Mouse (Mus musculus) midbrain, embryonic 14.5 days (tissue): ENCODE results near the gene Kansl1. TPM values are rescaled to one million over a fixed set of nuclear protein-coding genes. Genes with fewer than 3 reads are reported as not detected.

Experiments used
- ATAC-seq: fragments of 200-750 bp; cut with Nextera tagmentation; 2 replicates; pipeline ENCODE4 v1.8.0; 2017; ENCODE audit warnings: moderate number of reproducible peaks, moderate library complexity; ENCODE audit not compliant: low FRiP score, low TSS enrichment
- DNase-seq: peaks from one replicate; pipeline ENCODE4 v3.0.0-alpha.2; 2015
- H3K27ac ChIP-seq: fragments of 300-500 bp; sonication (generic); replicated peaks from 2 replicates; pipeline ENCODE4 v1.5.1; 2014; ENCODE audit warnings: mild to moderate bottlenecking, low read depth, low read length, moderate library complexity
- H3K27me3 ChIP-seq: fragments of 300-500 bp; sonication (generic); 2 replicates; pipeline ENCODE4 v1.6.1; 2014; ENCODE audit warnings: low read length, control low read depth, mixed read lengths; ENCODE audit not compliant: control insufficient read depth, insufficient read depth
- H3K36me3 ChIP-seq: fragments of 300-500 bp; sonication (generic); 2 replicates; pipeline ENCODE4 v1.6.1; 2014; ENCODE audit warnings: low read length, control low read depth; ENCODE audit not compliant: control insufficient read depth, insufficient read depth
- H3K4me1 ChIP-seq: fragments of 300-500 bp; sonication (generic); 2 replicates; pipeline ENCODE4 v1.6.1; 2014; ENCODE audit warnings: mild to moderate bottlenecking, antibody characterized with exemption, low read length, control low read depth; ENCODE audit not compliant: control insufficient read depth, insufficient read depth
- H3K4me2 ChIP-seq: fragments of 300-500 bp; sonication (generic); 2 replicates; pipeline ENCODE4 v1.6.1; 2014; ENCODE audit warnings: mild to moderate bottlenecking, low read length, moderate library complexity
- H3K4me3 ChIP-seq: fragments of 300-500 bp; sonication (generic); replicated peaks from 2 replicates; pipeline ENCODE4 v1.5.1; 2014; ENCODE audit warnings: low read depth, low read length
- H3K9ac ChIP-seq: fragments of 300-500 bp; sonication (generic); replicated peaks from 2 replicates; pipeline ENCODE4 v1.6.1; 2014; ENCODE audit warnings: mild to moderate bottlenecking, low read length, moderate library complexity
- H3K9me3 ChIP-seq: fragments of 300-500 bp; sonication (generic); 2 replicates; pipeline ENCODE4 v1.6.1; 2016; ENCODE audit warnings: low read length, control low read depth, mixed read lengths; ENCODE audit not compliant: control insufficient read depth
- WGBS: fragments of 180-500 bp; shearing (Covaris S2); extraction: QIAGEN DNeasy Blood & Tissue Kit; methylation state at CpG from one replicate; pipeline ENCODE4 v1.1.7; 2014; 5-methylcytosine and 5-hydroxymethylcytosine counted together
- polyA plus RNA-seq: library from polyadenylated mRNA; unstranded; fragments of >200 nt; fragmentation: Nextera tagmentation; extraction: Ambion mirVana; gene quantifications from 2 replicates; pipeline ENCODE4 v1.2.1, GENCODE M21; 2014

The Kansl1 gene
- polyA plus RNA-seq, 1 experiment from 2014 or later: 39.2 TPM

- H3K9me3 ChIP-seq: no peaks in the 10 kb centered on the region
- ATAC-seq (peak; percentile 92), DNase-seq (peak; percentile 97)
- H3K9ac ChIP-seq: peak overlapping the region; percentile 98
- H3K27me3 ChIP-seq: no peaks in the 10 kb centered on the region
- peak overlapping the region; percentile 81 for H3K4me3 ChIP-seq
- H3K27ac ChIP-seq: peak overlapping the region; percentile 100
- H3K36me3 ChIP-seq: no peaks in the 10 kb centered on the region
- peak overlapping the region; percentile 82 for H3K4me2 ChIP-seq
- peaks cover 24% of the 10 kb centered on the region for H3K4me1 ChIP-seq
- under 1% methylated on average over 55 of the region's 82 CpGs for WGBS
These were observed 26.1 kb downstream of the Kansl1 start for GRCm38 (mm10) chr11:104442333-104443136.

GRCm38 (mm10) chr11:104441475-104442332 is 27.0 kb downstream of the Kansl1 start:
- Histone ChIP-seq H3K4me2 (peak overlapping the region; percentile 82), H3K27me3 (no peaks in the 10 kb centered on the region), H3K4me1 (peaks cover 24% of the 10 kb centered on the region), H3K4me3 (peak overlapping the region; percentile 81), H3K27ac (peak overlapping the region; percentile 100), H3K36me3 (no peaks in the 10 kb centered on the region), H3K9ac (peak overlapping the region; percentile 98), H3K9me3 (no peaks in the 10 kb centered on the region)
- DNase-seq (peak; percentile 89), ATAC-seq (peak; percentile 62)
- under 1% methylated on average over 61 of the region's 92 CpGs for WGBS

DNA sequence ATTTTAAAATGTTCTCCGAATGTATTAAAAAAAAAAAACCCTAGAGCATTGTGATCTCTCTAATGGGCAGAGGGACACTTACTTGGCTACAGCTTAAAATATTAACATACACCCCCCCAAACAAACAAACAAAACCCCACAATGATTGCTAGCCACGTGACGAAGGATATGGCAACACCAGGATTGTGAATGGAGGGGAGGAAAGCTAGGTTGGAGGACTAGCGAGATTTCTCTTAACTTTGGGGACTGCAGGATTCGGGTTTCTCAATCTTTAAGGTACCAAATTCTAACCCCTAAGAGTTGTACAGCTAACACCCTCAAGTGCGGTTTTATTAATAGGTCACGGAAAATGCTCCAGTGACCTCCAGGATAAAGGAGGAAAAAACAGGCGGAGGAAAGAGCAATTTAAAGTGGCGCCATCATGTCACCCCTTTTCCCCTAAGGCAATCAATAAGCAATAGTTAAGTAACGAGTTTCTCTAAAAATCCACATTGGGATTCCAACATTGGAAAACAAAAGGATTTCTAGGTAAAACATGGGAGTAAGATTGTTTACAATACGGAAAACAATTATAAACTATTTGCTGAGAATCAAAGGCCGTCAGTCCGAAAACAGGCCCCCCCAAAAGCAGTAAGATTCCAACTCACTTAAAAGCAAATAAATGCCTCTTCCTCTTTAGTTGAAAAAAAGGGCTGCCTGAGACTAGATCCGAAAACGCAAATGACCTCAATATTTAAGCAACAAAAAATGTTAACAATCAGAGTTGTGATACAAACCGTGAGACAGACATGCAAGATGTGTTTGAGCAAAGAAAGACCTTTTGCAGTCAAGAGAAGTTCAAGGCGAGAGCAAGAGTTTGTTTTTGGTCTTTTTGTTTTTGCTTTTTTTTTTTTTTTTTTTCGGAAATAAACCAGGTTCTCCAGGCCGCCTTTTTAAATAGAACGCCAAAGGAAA is 27.9 kb downstream of the Kansl1 start:
- under 1% methylated on average over 20 of the region's 20 CpGs for WGBS
- H3K36me3 ChIP-seq: no peaks in the 10 kb centered on the region
- no peak for ATAC-seq
- H3K4me3 ChIP-seq: peak overlapping the region; percentile 81
- H3K9ac ChIP-seq: peak overlapping the region; percentile 98
- no peaks in the 10 kb centered on the region for H3K27me3 ChIP-seq
- peak; percentile 53 for DNase-seq
- H3K4me2 ChIP-seq: peak overlapping the region; percentile 82
- peaks cover 24% of the 10 kb centered on the region for H3K4me1 ChIP-seq
- no peaks in the 10 kb centered on the region for H3K9me3 ChIP-seq
- H3K27ac ChIP-seq: peak overlapping the region; percentile 100

DNA sequence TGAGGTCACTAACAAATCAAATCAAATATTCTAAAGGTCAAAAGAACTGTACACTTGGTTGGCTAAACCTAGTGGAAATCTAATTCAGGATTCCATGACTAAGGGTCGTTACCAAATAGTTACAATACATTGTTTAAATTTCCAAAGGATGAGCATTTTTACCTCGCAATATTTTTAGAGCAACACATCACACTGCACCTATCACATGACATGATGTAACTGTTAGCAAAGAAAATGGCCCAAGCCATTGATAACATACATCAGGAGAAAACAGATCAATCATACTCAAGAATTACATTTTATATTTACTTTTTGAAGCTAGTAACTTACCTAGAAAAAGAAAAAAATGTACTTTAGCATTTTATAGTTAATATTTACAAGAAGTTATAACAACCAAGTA is 29.0 kb downstream of the Kansl1 start:
- Histone ChIP-seq H3K27me3 (no peaks in the 10 kb centered on the region), H3K4me1 (peaks cover 24% of the 10 kb centered on the region), H3K9ac (no peak overlapping the region), H3K4me3 (peak overlapping the region; percentile 25), H3K9me3 (no peaks in the 10 kb centered on the region), H3K4me2 (peak overlapping the region; percentile 82), H3K36me3 (no peaks in the 10 kb centered on the region), H3K27ac (no peak overlapping the region)
- DNase-seq (no peak), ATAC-seq (no peak)
- 47% methylated on average over 2 of the region's 2 CpGs for WGBS

GRCm38 (mm10) chr11:104438450-104438849 is 30.2 kb downstream of the Kansl1 start:
- peaks cover 23% of the 10 kb centered on the region for H3K4me1 ChIP-seq
- peak overlapping the region; percentile 82 for H3K4me2 ChIP-seq
- H3K9ac ChIP-seq: no peak overlapping the region
- no peak overlapping the region for H3K4me3 ChIP-seq
- H3K27me3 ChIP-seq: no peaks in the 10 kb centered on the region
- no peak for ATAC-seq
- H3K27ac ChIP-seq: no peak overlapping the region
- DNase-seq: no peak
- no peaks in the 10 kb centered on the region for H3K9me3 ChIP-seq
- H3K36me3 ChIP-seq: no peaks in the 10 kb centered on the region

DNA sequence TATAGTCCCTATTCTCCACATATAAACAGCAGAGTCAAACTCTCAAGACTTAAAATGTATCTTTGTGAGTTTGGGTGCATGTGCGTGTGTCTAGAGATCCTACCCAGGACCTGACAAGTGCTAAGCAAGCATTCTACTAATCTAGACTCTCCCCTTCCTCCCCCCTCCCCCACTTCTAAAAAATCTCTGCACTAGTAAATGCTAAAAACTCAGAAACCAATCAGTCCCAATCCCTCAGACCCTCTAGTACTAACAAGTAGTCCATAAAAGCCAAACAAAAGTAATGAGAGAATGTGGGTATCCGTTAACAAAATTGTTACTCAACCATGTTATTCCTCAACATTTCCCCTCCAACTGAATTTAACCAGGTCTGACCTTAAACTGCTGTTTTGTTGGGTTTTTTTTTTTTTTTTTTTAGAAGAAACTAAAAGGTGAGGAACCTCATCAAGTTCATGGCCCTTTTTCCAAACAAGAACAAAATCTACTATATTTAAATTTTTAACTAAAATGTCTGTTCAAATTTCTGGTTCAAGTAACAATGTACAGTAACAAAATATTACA is 32.2 kb downstream of the Kansl1 start:
- H3K27ac ChIP-seq: no peak overlapping the region
- H3K36me3 ChIP-seq: no peaks in the 10 kb centered on the region
- no peak overlapping the region for H3K9ac ChIP-seq
- H3K4me2 ChIP-seq: no peak overlapping the region
- ATAC-seq: no peak
- WGBS: 85% methylated on average over 2 of the region's 2 CpGs
- H3K27me3 ChIP-seq: no peaks in the 10 kb centered on the region
- no peak overlapping the region for H3K4me3 ChIP-seq
- H3K9me3 ChIP-seq: no peaks in the 10 kb centered on the region
- no peak for DNase-seq
- peaks cover 18% of the 10 kb centered on the region for H3K4me1 ChIP-seq

DNA sequence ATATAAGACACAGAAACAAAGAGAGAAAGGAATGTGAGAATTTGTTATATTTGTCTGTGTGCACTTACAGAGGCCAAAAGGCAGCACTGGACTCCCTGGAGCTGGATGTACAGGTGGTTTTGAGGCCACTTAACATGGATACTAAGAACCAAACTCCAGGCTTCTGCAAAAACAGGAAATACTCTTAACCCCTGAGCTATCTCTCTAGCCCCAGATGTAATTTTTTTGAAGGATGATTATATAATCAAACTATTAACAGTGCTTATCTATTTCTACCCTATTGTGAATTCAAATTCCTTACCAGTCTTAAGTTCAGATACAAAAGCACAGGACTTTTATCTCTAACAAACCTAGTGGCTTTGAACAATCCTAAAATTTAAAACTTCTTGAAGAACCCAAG is 32.9 kb downstream of the Kansl1 start:
- no peak for DNase-seq
- no peak overlapping the region for H3K4me3 ChIP-seq
- no peak overlapping the region for H3K4me2 ChIP-seq
- H3K9ac ChIP-seq: no peak overlapping the region
- H3K27me3 ChIP-seq: no peaks in the 10 kb centered on the region
- H3K36me3 ChIP-seq: no peaks in the 10 kb centered on the region
- H3K4me1 ChIP-seq: peaks cover 18% of the 10 kb centered on the region
- ATAC-seq: no peak
- no peak overlapping the region for H3K27ac ChIP-seq
- no peaks in the 10 kb centered on the region for H3K9me3 ChIP-seq

DNA sequence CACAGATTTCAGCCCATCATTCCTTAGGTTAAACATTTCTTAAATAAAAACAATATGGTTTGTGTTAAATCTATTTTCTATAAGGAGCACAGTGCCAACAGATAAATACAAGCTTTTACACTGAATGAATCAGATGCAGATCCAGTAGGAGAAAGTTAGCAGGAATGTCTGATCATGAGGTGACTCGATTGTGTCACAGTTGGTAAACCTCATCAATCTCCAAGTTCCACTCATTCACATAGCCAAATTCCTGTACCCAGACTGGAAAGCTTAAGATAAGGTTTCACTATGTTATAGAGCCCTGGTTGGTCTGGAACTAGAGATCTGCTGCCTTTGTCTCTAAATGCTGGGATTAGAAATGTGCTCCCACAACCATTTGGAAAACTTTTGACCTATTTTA is 33.5 kb downstream of the Kansl1 start:
- DNase-seq: no peak
- Histone ChIP-seq H3K36me3 (no peaks in the 10 kb centered on the region), H3K4me1 (peaks cover 18% of the 10 kb centered on the region), H3K27me3 (no peaks in the 10 kb centered on the region), H3K27ac (no peak overlapping the region), H3K9me3 (no peaks in the 10 kb centered on the region), H3K4me2 (no peak overlapping the region), H3K4me3 (no peak overlapping the region), H3K9ac (no peak overlapping the region)
- ATAC-seq: no peak
- 83% methylated on average over 1 of the region's 1 CpGs for WGBS
